Mouse (Mus musculus) liver, embryonic 14 days (tissue): ENCODE results near the gene Cbl. TPM values are rescaled to one million over a fixed set of nuclear protein-coding genes. Genes with fewer than 3 reads are reported as not detected.

ENCODE experiments used
- polyA plus RNA-seq: library from polyadenylated mRNA; depleted of rRNA; stranded (reverse); fragments of >200 nt; gene quantifications from 2 replicates; pipeline ENCODE4 v1.2.3, GENCODE M21; 2012; rRNA removed

Cbl gene
- 3.9 and 4.7 TPM in 2 replicates for polyA plus RNA-seq

DNA sequence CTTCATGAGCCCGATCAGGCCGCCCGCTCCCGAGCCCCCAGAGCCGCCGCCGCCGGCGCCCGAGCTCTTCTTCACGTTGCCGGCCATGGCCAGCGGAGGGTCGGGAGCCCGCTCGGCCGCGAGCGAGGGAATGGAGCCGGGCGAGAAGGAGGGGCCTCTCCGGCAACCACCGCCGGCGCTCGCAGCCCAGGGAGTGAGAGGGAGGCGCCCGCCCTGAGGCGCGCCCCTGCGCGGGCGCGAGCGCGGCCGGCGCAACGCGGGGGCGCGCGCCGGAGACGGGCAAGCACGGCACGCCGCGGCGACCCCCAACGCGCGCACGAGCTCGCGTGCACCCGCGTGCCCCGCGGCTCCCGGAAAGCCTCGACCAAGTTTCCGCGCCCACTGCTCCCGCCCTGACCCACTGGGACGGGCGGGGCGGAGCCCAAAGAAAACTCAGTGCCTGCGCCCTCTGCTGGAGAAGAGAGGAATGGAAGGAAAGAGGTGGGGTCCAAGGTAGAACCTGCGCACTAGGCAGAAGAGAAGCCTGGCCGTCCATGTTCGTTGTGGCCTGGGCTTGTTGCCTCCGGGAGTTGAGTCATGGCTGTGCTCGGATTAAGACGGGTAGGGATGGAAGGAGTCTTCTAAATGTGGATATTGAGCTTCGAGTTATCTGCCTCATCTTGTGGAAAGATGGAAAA is at the start of gene Cbl:
TSS of gene Cbl (minus strand) at position 248 of the 677 bp plus-strand sequence.

DNA sequence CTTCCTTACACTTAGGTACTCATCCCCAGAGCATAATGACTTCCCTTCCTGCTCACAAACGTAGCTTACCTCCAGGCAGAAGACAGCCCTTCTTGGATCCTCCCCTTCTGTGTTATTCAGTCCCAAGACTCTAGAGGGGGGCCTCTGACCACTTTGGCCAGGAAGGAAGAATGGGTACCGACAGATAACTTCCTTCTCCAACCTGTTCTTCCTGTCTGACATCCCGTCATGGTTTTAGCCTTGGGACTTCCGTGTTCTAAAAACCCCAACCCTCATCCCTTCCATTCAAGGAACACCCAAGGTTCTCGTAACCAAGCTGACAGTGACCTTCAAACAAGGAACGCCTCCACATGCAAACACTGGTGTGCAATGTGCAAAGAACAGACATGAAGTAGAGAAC is 34.6 kb upstream of the Cbl start, which contains the start of gene Nlrx1:
TSS of gene Nlrx1 (minus strand) at position 168 of the 400 bp plus-strand sequence.

DNA sequence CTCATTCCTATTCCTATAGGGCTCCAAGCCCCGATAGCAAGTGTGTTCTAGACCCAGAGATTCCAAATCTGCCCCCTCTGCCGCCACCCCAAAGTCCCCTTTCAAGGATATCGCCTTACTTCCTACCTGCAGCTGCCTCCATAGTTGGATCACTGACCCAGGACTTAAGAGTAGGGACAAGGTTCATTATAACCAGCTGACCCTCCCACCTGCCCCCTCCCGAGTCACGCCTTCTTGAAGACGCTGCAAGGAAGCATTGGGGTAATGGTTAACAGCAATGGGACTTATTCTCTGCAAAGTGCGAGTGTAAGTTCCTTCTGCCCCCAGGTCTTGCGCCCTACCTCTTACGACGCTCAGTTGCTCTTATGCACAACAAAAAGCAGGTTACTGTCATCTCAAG is 17.5 kb upstream of the Cbl start, which contains the start of gene Pdzd3:
TSS of gene Pdzd3 (minus strand) at position 158 of the 400 bp plus-strand sequence.

DNA sequence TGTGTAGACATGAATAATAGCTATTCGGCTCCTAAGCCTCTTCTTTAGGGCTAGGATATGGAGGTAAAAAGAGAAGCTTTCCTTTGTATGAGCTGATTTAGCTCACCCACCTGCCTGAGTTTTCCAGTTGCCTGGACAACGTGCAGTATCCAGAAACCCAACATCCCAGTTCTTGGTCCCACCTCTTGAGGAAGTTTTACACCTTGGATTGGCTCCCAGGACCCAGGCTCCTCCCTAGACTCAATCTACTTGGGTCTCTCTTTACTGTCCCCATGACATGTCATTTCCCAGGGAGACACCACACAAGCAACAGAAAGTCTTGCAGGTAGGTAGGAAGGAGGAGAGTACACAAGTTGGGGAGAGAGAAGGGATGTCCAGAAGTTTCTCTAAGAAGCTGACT is 6.5 kb upstream of the Cbl start, which contains the start of gene Ccdc153:
TSS of gene Ccdc153 (plus strand) at position 278 of the 400 bp plus-strand sequence.

DNA sequence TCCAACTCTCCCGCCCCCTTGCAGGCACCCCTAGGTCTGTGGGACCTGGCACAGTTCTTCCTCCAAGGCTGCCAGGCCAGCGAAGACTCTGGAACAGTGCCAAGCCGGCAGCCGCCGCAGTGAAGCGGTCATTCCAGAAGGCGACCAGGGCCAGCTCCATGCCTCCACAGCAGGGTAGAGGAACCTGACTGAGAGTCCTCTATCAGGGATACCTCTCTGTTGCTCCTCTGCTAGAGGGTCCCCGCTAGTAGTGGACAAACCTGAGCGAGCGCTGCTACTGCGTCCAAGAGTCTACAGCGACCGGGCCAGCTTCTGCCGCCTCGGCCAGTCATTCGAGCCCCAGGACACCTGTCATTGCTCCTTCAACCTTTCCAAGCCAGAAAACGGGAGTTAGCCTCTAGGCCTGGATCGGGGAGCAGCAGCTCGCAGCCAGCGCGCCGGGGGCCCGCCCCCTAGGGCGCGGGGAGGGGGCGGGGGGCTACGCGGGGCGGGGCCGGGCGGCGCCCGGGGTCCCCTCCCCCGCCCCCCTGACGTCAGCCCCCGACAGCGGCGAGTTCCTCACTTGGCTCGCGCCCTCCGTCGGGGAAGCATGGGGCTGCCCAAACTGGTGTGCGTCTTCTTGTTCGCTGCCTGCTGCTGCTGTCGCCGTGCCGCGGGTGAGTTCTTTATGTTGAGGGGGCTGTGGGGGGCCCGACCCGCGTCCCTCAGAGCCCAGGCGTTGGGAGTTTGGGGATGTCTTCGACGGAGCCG is 99.6 kb downstream of the Cbl start, which contains the start of gene Mcam:
TSS of gene Mcam (plus strand) at position 369 of the 750 bp plus-strand sequence.

DNA sequence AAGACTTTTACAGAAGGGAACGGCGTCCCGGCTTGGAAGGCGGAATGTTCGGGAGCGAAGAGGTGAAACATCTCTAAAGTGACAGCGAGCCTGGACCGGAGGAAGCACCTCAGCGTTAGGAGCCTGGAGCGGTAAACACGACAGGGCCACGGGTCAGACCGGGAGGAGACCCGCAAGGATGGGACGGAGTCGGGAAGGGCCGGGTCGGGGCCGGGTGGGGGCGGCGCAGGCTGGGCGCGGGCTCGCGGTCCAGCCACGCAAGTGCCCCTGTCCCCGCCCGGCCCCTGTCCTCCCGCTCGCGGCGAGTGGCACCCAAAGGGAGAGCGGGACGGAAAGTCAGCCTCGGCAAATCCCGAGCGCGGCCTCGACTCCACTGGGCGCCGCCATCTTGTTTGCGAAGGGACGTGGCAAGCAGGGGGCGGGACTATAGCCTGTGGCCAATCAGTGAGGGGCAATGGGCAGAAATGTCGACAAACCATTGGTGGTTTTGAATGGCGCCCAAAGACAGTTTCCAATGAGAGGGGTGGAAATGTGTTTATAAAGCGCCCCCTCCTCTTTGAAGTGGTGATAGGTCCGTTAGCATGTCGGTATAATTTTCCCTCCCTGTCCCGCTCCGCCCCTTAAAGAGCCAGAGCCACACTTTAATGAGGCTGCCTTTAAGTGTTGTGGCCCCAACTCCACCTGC is 120.6 kb downstream of the Cbl start, which contains the start of the genes Gm49380 and Rnf26:
TSS of gene Gm49380 (minus strand) at position 396 of the 685 bp plus-strand sequence.
TSS of gene Rnf26 (minus strand) at position 413 of the 685 bp plus-strand sequence.

DNA sequence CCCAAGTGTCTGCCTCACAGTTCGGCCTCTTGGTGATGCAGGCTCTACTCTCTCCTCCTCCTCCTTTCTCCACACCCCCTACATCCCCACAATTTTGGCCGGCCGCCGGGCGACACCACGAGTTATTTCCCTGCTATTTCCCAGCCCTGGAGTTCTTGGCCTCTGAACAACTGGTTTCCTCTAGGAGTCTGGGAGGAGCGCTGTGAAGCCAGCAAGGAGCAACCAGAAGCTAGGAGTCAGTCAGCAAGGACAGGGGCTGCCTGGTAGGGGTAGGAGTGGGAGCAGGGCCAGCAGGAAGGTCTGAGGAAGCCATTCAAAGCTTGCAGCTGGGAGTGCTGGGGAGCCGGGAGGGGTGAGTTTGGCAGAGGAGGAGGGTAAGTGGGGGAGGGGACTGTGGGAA is 126.7 kb downstream of the Cbl start, which contains the start of gene C1qtnf5:
TSS of gene C1qtnf5 (plus strand) at position 136 of the 400 bp plus-strand sequence.

DNA sequence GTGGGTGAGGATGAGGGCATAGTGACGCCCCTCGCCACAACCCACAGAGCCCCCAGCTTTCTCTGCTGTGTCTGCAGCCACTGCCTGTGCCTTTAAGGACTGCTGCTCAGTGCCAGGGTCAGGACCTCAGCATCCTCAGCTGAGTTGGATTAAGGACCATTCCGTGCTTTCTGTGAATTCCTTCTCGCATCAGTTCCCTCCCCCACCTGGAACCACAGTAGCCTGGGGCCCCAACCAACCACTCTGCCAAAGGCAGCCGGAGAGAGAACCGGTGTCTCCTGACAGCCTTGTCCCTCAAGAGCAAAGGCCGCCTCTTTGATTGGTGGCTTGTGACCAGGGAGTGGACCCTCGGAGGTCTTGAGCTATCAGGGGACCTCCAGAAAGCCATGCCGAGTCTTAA is 132.4 kb downstream of the Cbl start, which contains the start of gene Mfrp:
TSS of gene Mfrp (plus strand) at position 240 of the 400 bp plus-strand sequence.

Other genes with a start within 250 kb of the Cbl start
- 0.39 and 0.58 TPM in 2 replicates for gene Thy1, start 190.7 kb downstream of the Cbl start, polyA plus RNA-seq
- gene Usp2, start 167.0 kb downstream of the Cbl start, polyA plus RNA-seq: 0.37 and 0.48 TPM in 2 replicates
- not detected in 2 replicates for gene Mfrp, start 132.3 kb downstream of the Cbl start, polyA plus RNA-seq
- gene C1qtnf5, start 126.8 kb downstream of the Cbl start, polyA plus RNA-seq: 0.25 and 0.33 TPM in 2 replicates
- 0.02 TPM in 2 replicates for gene Gm49380, start 120.5 kb downstream of the Cbl start, polyA plus RNA-seq
- gene Rnf26, start 120.5 kb downstream of the Cbl start, polyA plus RNA-seq: 20.4 and 24.0 TPM in 2 replicates
- 6.0 and 6.2 TPM in 2 replicates for gene Mcam, start 99.6 kb downstream of the Cbl start, polyA plus RNA-seq
- gene Ccdc153, start 6.6 kb upstream of the Cbl start, polyA plus RNA-seq: not detected in 2 replicates
- gene Pdzd3, start 17.4 kb upstream of the Cbl start, polyA plus RNA-seq: 0.02 and 0.03 TPM in 2 replicates
- 1.2 and 1.5 TPM in 2 replicates for gene Nlrx1, start 34.5 kb upstream of the Cbl start, polyA plus RNA-seq
- 28.7 and 33.5 TPM in 2 replicates for gene Abcg4, start 54.6 kb upstream of the Cbl start, polyA plus RNA-seq
- 12.5 and 14.0 TPM in 2 replicates for gene Hinfp, start 71.6 kb upstream of the Cbl start, polyA plus RNA-seq
- 11.9 and 13.1 TPM in 2 replicates for gene C2cd2l, start 86.2 kb upstream of the Cbl start, polyA plus RNA-seq
- 13.1 and 16.7 TPM in 2 replicates for gene Dpagt1, start 92.0 kb upstream of the Cbl start, polyA plus RNA-seq
- 143 and 182 TPM in 2 replicates for gene H2afx, start 100.6 kb upstream of the Cbl start, polyA plus RNA-seq
- gene Hmbs, start 110.2 kb upstream of the Cbl start, polyA plus RNA-seq: 813 and 945 TPM in 2 replicates
- gene Vps11, start 127.6 kb upstream of the Cbl start, polyA plus RNA-seq: 8.6 and 11.2 TPM in 2 replicates
- gene Hyou1, start 145.4 kb upstream of the Cbl start, polyA plus RNA-seq: 16.7 and 17.4 TPM in 2 replicates
- gene Slc37a4, start 162.8 kb upstream of the Cbl start, polyA plus RNA-seq: 14.2 and 17.2 TPM in 2 replicates
- 841 and 918 TPM in 2 replicates for gene Rps25, start 173.1 kb upstream of the Cbl start, polyA plus RNA-seq
- gene Trappc4, start 173.6 kb upstream of the Cbl start, polyA plus RNA-seq: 23.7 and 28.8 TPM in 2 replicates
- 15.2 and 18.8 TPM in 2 replicates for gene Ccdc84, start 184.5 kb upstream of the Cbl start, polyA plus RNA-seq
- gene Foxr1, start 207.1 kb upstream of the Cbl start, polyA plus RNA-seq: not detected in 2 replicates
- gene Upk2, start 220.9 kb upstream of the Cbl start, polyA plus RNA-seq: 0.11 TPM in 1 of 2 replicates, not detected in the other
- 1.3 and 1.6 TPM in 2 replicates for gene Bcl9l, start 248.8 kb upstream of the Cbl start, polyA plus RNA-seq